Mouse (Mus musculus): ENCODE results near the gene Ermap.

The Ermap gene

DNA sequence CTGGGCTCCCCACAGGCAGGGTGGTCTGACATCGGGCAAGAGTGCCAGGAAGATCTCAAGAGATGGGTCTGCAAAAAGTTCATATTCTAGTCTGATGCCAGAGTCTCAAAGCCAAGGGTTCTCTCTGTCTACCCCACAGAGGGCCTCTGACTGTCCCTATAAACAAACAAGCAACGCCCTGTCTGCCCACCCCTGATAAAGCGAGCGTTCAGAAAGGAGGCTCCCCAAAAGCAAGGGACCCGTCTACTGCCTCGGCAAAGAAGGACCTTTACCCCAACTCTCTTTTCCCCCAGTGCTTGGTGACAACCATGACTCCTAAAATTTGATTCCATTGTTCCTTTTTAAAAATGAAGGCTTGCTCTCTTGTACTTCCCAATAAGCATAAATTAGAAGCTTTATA is at the start of gene Ermap:
TSS of gene Ermap (minus strand) at position 148 of the 400 bp plus-strand sequence.
- DNase-seq: no peak

DNA sequence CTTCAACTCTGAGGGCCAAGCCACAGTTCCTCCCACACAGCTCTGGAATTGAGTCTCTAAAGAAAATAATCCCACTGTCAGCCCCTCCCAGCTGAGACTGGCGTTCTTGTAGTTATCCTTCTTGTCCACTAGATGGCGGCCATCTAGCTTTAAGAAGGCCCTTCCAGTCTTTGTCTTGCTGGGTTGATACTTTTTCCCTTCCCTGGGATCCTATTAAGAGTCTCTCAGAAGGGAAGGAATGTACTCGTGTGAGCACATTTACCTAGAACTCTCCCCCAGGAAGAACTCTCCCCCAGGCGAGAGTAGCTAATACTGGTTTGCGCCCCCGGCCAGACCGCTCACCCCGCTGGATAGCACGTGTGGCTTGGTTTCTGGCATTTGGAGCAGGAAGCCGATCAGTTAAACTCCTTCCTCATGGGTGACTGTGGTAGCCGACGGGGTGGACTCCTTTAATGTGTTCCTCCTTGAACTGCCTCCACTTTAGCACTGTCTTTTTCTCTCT is 49.4 kb upstream of the Ermap start:
- peak; percentile 93 for DNase-seq

DNA sequence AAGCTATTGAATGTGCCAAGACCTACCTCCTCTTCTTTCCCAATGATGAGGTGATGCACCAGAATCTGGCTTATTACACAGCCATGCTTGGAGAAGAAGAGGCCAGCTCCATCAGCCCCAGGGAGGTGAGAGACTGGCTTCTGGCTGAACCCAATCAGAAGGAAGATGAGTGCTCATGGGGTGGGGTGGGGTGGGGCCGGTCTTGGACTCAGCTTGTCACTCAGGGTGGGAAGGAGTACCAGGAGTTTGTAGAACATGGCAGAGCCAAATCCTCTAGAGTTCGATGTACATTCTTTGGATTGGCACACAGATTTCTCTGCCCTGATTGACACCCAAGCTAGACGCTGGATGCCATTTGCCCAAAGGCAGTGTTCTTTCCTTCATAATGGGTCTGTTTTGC is 48.9 kb upstream of the Ermap start:
- no peak for DNase-seq

DNA sequence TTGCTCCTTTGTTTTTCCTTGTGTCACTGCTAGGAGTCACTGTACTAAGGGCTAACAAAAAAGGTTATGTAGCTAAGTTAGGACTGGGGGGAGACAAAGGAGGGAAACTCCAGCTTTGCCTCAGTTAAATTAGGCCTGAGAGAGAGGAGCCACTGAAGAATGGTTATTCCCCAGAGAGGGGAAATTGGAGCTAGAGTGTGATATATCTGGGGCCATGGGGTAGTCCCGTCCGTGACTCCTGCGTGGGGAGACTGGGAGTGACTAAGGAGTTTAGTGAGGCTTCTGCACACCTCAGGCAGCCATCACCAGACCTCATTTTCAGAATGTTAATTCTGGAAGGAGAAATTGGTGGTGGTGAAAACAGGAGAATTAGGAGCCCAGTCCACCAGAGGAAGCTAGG is 44.5 kb upstream of the Ermap start:
- DNase-seq: no peak

DNA sequence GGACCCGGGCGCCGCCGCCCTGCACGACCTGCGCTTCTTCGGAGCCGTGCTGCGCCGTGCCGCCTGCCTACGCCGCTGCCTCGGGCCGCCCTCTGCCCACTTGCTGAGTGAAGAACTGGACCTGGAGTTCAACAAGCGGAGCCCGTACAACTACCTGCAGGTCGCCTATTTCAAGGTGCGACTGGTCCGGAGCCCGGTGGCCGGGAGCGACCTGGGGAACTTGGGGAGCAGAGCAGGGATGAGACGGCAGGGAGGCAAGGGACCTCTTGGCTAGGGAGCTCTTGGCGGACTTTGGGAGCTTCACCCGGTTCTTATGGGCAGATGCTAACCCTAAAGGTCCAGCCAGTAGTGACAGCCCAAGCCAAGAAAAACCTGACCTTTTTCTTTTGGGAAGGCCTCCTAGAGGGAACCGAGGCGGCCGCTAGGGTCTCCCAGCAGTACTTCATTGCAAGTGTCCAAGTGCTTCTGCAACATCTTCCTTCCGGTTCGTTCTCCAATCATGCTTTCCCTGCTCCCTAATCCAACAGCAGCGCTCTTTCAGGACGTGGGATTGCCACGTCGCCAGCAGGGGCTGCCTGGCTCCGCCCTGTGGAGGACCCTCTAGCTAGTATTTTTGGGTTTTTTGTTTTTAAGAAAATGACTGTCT is 43.6 kb upstream of the Ermap start:
- DNase-seq: peak; percentile 96

DNA sequence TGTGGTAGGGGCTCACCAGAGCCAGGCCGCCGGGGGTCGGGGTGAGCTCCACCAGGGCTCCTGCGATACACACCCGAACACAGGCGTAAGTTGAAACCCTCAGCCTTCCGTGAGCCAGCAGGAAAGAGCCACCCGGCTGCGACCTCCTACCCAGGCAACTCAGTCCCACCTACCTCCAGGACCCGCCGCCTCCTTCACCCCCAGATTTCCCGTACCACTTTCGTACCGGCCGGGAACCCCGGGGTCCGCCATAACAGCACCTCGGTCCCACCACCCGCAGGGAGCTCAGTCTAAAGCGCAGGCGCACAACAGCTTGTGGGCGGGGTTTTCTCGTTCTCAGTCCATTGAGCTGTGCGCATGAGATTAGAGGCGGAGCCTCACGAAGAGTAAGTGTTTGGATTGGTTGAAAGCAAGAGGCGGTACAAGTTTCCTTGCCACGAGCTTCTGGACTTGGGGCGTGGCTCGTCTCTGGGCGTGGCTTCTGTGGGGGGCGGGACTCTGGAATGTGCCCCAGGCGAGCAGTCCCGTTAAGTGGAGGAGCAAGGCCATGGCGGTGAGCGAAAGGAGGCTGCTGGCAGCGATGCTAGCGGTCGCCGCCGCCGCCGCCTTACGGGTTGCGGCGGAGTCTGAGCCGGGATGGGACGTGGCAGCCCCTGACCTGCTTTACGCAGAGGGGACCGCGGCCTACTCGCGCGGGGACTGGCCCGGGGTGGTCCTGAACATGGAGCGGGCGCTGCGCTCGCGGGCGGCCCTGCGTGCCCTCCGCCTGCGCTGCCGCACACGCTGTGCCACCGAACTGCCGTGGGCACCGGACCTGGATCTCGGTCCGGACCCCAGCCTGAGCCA is 42.8 kb upstream of the Ermap start, which contains the start of the genes AU022252 and P3h1:
TSS of gene AU022252 (minus strand) at position 303 of the 846 bp plus-strand sequence.
TSS of gene P3h1 (plus strand) at position 506 of the 846 bp plus-strand sequence.
- DNase-seq: peak; percentile 100

DNA sequence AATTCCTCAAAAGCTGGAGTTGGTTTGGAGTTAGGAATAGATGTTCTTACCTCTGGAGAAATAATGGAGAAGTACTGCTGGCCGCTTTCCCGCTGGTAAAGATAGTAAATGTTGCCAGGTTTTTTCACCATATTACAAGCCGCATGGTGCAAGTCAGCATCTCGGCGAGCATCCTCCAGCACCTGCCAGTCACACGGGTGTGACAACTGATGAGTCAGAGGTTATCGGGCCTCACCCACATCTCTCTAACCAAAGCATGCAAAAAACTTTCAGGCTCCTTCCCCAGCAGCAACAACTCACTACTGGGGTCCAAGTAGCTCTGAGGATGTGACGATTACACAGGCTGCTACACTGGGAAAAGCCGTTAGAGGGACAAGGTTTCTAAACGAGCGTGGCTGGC is 36.9 kb upstream of the Ermap start:
- no peak for DNase-seq

DNA sequence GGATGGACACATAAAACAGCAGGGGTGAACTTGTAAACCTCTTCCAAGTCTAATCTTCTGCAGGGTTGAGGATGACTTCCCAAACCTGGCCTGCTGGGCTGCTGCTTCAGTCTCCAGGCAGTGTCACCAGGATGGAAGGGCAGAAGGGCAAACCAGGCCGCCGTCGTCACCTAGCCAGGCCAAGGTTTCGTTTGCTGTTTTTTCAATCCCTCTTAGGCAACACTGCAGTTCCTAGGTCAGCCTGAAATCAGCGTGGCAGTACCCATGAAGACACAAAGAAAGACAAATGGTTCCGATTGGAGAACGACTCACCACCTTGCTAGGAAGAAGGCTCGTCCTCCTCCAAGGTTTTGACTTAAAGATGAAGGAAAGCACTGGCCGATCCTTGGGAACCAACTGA is 35.9 kb upstream of the Ermap start:
- no peak for DNase-seq

DNA sequence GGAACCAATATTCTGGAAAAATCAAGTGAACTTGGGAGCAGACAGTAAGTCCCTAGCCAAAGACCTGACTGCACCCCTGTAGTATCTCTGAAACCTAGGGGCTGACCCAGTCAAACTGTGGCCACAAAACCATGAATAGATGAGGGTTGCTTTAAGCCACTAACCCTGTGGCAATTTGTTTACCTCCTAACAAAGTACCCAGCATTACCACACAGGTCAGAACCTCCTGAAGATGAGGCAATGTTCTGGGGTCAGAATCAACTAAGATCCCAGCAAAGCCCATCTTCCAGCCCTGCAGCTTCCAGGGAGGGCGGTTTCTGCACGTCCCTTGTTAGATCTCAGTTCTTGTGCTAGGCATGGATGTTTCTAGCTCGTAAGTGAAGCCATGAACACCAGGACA is 34.7 kb upstream of the Ermap start:
- no peak for DNase-seq

DNA sequence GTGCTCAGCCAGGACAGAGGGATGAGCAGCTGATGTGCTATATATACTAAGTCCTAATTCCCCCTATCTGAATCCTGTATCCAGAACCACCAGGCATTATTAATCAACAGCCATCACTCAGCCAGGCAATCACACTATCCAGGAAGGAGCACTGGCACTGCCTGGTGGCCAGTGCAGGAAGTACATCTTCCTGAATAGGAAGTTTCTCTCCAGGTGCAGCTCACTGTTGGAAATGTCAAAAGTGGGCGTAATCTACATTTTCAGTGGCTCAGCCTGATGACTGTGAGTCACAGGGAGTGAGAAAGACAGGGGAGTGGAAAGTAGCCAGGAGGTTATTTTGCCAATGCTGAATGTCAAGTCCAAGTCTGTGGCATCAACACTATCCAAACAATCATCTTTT is 33.9 kb upstream of the Ermap start:
- DNase-seq: no peak

DNA sequence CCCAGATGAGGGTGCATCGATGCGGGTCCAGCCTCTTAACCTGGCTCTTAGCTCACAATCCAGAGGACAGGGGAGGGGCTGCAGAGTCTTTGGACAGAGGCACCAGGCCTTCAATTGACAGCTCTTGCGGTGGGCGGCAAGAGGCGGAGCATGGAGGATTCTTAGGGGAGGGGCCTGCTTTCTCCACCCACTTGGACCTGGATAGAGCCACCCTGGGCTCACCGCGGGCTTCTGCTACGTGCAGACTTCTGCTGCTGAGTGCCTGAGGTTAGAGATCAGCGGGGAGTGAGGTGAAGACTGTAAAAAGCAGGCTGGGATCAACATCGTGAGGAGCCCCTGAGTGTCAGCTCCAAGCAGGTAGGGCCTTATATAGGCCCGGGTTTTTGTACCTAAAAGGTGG is 28.4 kb upstream of the Ermap start, which contains the start of gene Tmem269:
TSS of gene Tmem269 (minus strand) at position 49 of the 400 bp plus-strand sequence.
- DNase-seq: no peak

DNA sequence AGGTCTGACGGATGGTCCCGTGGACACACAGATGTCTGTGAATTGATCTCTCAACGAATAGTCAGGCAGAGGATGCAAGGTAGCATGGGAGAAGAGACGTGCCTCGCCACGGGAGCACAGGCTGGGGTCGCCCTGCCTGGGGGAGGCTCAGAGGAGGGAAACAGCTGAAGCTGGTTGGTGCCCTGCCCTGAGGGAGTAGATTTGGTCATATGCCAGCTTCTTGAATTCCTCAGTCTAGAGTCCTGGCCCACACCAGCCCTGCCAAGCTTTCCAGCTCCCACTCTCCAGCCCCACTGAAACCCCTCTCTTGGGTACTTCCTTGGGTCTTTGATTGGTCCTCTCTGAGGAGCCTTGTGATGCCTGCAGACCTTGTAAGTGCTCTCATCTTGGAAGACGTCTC is 26.9 kb upstream of the Ermap start:
- no peak for DNase-seq

DNA sequence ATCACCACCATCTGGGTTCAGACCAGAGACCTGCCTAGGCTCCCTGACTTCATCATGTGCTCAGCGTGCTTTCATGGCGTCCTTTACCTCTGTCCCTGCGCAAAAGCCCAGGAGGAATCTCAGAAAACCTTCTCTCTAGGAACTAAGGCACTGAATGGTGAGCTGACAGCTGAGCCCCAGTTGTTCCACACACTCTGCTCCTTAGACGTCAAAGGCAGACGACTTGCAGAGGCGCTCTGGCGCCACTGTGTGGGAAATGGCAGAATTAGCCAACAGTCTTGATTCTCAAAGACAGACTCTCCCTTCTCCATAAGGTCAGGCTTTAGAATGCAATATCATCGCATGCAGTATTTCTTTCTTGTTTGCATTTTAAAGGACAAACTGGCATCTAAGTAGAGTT is 14.9 kb upstream of the Ermap start:
- DNase-seq: no peak

DNA sequence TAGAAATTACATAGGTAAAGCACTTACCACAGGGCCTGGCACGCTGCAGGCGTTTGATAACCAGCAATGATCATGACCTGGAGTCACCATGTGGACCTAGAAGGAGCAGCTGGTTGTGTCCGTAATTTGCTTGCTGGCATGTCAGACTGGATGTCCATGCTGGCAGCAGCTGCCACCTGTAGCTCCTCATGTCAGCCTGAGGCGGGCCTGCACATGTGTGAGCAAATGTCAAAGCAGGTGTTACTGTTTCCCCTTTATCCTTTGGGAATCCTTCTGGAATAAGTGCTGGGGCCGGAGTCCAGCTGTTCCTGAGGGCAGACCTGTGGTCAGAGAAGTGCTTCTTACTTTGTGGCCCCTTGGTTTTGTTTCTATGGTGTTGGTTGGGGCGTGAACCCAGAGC is 8.3 kb upstream of the Ermap start:
- DNase-seq: no peak

DNA sequence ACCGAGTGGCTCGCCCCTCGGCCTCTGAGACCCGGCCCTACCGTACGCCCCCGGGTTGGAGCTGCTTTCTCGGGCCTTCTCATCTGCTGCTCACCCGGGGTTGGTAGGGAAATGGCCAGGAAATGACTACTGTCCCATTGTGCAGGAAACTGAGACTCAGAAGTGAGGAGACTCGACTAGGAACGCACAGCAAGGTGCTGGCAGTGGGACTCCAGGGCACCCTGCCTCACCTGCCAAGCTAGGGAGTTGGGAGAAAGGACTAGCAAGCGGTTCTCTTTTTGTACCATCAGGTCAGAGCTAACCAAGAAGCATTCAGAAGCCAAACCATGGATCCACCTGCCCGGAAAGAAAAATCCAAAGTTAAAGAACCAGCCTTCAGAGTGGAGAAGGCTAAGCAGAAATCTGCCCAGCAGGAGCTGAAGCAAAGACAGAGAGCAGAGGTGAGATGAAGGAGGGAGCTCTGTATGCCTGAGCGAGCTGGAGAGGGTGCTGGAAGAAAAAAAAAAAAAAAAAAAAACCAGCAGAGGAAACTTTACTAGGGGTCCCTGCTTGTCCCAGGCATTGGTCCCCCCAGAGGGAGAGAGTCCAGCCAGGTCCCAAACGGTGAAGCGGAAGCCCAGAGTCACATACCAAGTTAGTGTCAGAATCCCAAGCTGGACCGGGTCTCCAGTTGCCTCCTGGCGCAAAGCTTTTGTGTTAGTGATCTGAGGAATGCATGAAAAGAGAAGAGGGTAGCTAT is 5.9 kb upstream of the Ermap start:
- DNase-seq: no peak

DNA sequence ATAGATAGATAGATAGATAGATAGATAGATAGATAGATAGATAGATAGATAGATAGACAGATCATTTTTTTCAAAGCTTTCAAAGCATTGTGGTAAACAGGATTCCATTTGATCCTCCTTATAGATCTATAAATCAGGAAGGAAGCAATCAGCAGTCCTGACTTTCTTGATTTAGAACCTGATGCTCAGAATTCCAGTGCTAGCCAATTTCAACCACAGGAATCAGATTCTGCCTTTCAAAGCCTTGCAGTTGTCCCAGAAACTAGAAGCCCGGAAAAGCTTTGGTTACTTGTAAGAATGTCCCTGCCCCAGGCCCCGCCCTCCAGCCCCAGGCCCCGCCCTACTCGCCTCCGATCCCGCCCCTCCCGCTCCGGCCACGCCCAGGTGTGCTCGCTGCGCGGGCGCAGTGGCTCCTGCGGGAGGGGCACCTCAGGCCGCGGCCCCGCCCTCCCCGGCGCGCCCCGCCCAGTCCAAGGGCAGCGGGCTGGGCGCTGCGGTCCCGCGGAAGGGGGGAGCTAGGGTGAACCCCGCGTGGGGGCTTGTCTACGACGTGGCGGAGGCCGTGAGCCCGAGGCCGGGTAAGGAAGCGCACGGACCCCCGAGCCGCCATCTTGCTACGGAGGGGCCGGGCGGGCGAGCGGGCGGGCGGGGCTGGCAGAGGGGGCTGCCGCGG is 5.2 kb upstream of the Ermap start, which contains the start of gene Svbp:
TSS of gene Svbp (plus strand) at position 398 of the 673 bp plus-strand sequence.
- peak; percentile 99 for DNase-seq

DNA sequence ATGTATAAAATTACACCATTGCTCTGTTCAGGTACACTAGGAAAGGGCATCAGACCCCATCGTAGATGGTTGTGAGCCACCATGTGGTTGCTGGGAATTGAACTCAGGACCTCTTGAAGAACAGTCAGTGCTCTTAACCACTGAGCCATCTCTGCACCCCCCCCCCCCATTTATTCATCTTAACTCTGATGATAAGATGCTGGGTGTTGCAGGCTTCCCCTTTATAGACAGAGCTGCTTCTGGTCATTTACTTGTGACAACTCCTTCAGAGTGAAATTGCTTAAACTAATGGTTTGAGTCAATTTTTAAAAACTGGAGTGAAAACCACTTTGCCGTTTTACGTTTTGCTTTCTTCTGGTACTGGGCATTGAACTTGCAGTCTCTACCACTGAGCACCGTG is 2.9 kb upstream of the Ermap start:
- DNase-seq: no peak

DNA sequence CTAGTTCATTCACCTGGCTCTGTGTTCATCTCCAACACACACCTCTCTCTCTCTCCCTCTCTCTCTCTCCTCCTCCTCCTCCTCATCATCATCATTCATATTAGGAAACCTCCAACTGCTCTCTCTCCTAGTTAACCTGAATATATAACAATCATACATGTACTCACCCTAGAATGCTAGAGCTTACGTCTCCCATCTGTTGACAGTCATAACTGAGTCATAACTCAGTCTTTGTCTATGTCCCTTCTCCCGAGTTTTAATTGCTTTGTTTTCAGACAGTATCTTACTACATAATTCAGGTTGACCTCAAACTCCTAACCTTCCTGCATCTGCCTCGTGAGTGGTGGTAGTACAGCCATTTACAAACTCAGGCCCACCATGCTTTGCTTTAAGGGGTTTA is 1.5 kb upstream of the Ermap start:
- DNase-seq: no peak

DNA sequence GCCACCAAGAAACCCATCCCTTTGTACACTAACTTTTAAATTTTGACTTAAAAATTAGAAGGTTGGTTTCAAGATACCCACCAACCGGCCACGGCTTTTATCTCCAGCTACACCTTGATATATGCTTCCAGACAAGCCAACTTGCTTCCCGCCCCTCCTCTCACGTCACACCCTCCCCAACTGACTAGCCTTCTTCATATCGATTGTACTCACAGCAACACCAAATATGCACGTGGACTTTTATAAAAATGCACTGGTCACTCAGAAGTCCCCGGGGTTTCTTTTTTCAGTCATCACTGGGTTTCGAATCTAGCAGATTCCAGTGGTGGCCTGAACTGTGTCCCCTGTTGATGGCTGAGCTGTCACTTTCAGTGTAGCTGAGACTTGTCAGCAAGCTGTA is 807 bp upstream of the Ermap start:
- no peak for DNase-seq

DNA sequence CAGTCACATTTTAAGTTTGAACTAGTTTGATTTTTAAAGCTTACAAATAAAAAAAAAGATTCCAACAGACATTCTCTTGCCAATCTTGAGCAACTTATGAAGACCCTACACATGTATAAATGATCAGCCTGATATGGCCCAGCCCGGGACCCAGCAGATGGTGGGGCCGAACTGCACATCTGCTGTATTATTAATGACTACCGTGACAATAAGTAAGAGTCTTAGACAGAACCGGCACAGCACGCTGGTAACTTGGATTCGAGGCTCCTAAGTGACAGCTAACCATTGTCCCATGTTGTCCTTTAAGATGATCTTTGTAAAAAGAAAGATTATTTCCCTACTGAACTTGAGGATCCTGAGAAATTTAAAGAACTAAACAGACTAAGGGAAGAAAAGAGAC is 419 bp downstream of the Ermap start:
- no peak for DNase-seq

DNA sequence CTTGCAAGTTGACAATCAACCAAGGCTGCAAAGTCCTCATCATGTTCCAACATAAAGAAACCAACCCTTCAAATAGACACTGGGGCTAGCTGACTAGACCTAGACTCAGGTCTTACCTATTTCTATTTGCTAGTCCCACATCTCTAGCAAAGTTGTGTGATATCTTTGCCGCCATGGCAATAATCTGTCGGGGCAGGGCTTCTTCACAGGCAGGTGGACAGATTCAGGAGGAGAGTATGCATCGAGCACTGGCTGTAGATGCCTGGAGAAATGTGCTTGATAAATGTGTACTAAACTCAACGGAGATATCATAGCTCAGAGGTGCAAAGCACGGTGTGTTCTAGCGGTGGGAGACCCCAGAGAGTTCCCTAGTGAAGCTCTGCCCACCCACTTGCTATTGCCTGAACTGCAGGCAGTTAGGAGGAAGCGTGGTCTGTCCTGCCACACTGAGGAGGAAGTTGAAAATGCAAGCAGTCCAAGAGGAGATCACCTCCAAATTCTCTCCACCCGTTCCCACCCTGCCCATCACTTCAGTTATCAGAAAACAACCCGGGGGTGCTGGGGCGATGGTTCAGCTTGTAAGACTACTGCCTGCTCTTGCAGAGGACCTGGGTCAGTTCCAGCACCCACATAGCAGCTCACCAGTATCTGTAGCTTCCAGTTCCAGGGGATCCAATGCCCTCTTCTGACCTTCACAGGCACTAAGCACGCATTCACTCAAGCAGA is 1.6 kb downstream of the Ermap start:
- DNase-seq: peak; percentile 87

DNA sequence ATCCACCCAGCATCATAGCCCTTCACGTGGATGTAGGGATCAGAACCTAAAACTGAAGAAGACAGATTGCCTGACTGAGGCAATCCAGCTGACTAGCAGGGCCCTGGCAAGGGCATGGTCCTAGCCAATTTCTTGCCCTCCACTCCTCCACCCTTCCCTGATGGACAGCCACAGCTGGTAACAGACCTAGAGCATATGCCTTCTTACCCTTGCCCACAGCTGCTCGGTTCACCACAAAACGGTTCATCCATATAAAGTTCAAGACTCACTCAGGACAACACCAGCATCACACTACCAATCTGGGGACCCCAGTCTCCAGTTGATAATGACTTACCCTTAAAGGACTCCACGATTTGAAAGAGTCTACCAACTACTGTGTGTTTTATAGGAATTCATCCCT is 4.0 kb downstream of the Ermap start:
- peak; percentile 83 for DNase-seq

All from heart, adult 11 months (tissue).